In the genomic region with DNA sequence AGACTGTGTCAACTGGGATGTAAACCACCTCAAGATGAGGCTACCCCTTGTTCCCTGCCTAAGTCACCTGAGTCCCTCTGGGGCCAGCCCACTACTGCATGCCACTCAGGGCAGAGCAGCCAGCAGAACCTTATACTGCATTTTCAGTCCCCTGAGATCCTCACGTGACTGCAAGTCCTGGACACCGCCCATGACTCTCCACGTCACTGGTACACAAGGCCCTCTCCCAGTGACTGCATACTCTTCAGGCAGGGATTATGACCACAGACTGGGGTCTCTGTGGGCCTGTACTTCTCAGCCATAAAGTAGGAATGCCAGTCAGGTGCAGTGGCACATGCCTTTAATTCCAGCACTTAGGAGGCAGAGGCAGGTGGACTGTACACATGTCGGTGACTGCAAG, we compare ENCODE assay signal across 8 mouse cellular contexts.
A peak's percentile ranks its signal among the peaks of the same experiment; 100 is the strongest.
DNase-seq lines count a peak whose midpoint lies in the region; ATAC-seq lines count a peak whose summit lies in the region.

No protein-coding gene starts in this region.

- peaks cover 74% of the 10 kb centered on the region for H3K4me1 ChIP-seq in forebrain, embryonic 15.5 days
- peaks cover 62% of the 10 kb centered on the region for H3K4me1 ChIP-seq in forebrain, embryonic 13.5 days

- no peaks in the 10 kb centered on the region for H3K36me3 ChIP-seq in forebrain, embryonic 15.5 days
- H3K36me3 ChIP-seq in forebrain, embryonic 13.5 days (ENCODE audit: poor library complexity, severe bottlenecking) = no peaks in the 10 kb centered on the region

- 85% methylated on average over 4 of the region's 4 CpGs for WGBS in forebrain, embryonic 15.5 days
- 87% methylated on average over 4 of the region's 4 CpGs for WGBS in forebrain, embryonic 13.5 days

- no peak overlapping the region for H3K9ac ChIP-seq in forebrain, embryonic 15.5 days (replicated peaks)
- H3K9ac ChIP-seq in forebrain, embryonic 13.5 days = no peak overlapping the region

- peak; percentile 29 for DNase-seq in urinary bladder, postnatal 14 days (ENCODE audit: low spot score)
- no peak for DNase-seq in urinary bladder, postnatal 10 days (ENCODE audit: low spot score)
- DNase-seq in liver = peak; percentile 81
- no peak for DNase-seq in right cerebral cortex, postnatal 4 days
- DNase-seq in left cerebral cortex, postnatal 10 days (ENCODE audit: extremely low spot score in 1 of 2, low spot score in 2 of 2) = no peak

- intact Hi-C loops in left cerebral cortex, postnatal 10 days (cut with DNase I) = no loop called here

- H3K9me3 ChIP-seq in forebrain, embryonic 15.5 days = no peaks in the 10 kb centered on the region
- no peaks in the 10 kb centered on the region for H3K9me3 ChIP-seq in forebrain, embryonic 13.5 days (replicated peaks)

- no peak for ATAC-seq in forebrain, embryonic 15.5 days (replicated peaks)
- ATAC-seq in forebrain, embryonic 13.5 days = no peak
- no peak for ATAC-seq in CD4-positive, CD25-positive, alpha-beta regulatory T cell, adult 4 months

- peak overlapping the region; percentile 69 for H3K27ac ChIP-seq in forebrain, embryonic 15.5 days (replicated peaks)
- no peak overlapping the region for H3K27ac ChIP-seq in forebrain, embryonic 13.5 days

- H3K27me3 ChIP-seq in forebrain, embryonic 15.5 days = no peaks in the 10 kb centered on the region
- no peaks in the 10 kb centered on the region for H3K27me3 ChIP-seq in forebrain, embryonic 13.5 days

- no peak overlapping the region for H3K4me2 ChIP-seq in forebrain, embryonic 15.5 days (replicated peaks)
- no peak overlapping the region for H3K4me2 ChIP-seq in forebrain, embryonic 13.5 days

- H3K4me3 ChIP-seq in forebrain, embryonic 15.5 days = no peak overlapping the region
- H3K4me3 ChIP-seq in forebrain, embryonic 13.5 days = no peak overlapping the region

Comparison
In these comparisons a context has a peak if more than half of its experiments do, and no peak if none do; other contexts are left out.
1. DNase-seq: peak in urinary bladder, postnatal 14 days (single experiment) and liver (single experiment); none in urinary bladder, postnatal 10 days (single experiment), right cerebral cortex, postnatal 4 days (single experiment) and left cerebral cortex, postnatal 10 days (0 of 2).